Mouse (Mus musculus): Measurements from ENCODE around the gene Btrc. TPM values are rescaled to one million over a fixed set of nuclear protein-coding genes. Genes with fewer than 3 reads are reported as not detected.
"Not testable (repeated sequence)": the region's sequence is repeated elsewhere in the genome, so short reads cannot be mapped to it uniquely, and the experiment has no call there.

The Btrc gene
- polyA plus RNA-seq, 1 experiment from 2014 or later: 49.0 TPM

DNA sequence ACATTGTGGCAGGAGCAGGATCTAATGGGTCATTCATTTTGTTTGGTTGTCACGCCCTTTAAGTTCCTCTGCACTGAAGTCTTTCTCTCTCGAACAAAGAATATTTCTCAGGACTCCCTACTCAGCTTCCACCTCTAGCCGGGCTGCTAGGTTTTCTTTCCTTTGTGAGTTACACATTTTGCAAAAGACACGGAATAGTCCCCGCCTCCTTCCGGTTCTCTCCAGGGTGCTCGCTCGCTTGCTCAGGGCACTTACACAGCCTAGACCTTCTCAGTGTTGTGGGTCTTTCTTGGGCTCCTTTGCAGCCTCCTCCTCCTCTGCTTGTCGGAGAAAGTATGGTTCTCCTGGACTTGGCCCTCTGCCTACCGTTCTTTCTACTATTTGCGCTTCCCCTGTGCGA lies 13.1 kb upstream of the Btrc start:
- H3K9me3 ChIP-seq (ENCODE audit: control insufficient read depth, low read length): no peaks in the 10 kb centered on the region
- no peaks in the 10 kb centered on the region for H3K4me1 ChIP-seq (replicated peaks; ENCODE audit: control insufficient read depth, insufficient read depth, low read length)
- H3K36me3 ChIP-seq (ENCODE audit: control insufficient read depth, insufficient read depth, low read length): no peaks in the 10 kb centered on the region
- ATAC-seq (replicated peaks; ENCODE audit: low FRiP score) (no peak), DNase-seq (ENCODE audit: low spot score) (no peak)
- WGBS: 47% methylated on average over 12 of the region's 12 CpGs
- H3K27ac ChIP-seq (ENCODE audit: low read depth, low read length): no peak overlapping the region
- no peak overlapping the region for H3K4me3 ChIP-seq (ENCODE audit: low read depth, low read length)
- H3K4me2 ChIP-seq: 0 out of 2 replicates have a peak overlapping the region, but pooled peaks have one; percentile 1
- no peaks in the 10 kb centered on the region for H3K27me3 ChIP-seq (replicated peaks; ENCODE audit: control insufficient read depth, insufficient read depth, low read length)
- H3K9ac ChIP-seq (ENCODE audit: low read depth, low read length): no peak overlapping the region

GRCm38 (mm10) chr19:45352706-45353105 lies 10.8 kb upstream of the Btrc start:
- 92% methylated on average over 7 of the region's 7 CpGs for WGBS
- not testable (repeated sequence) for DNase-seq (ENCODE audit: low spot score); H3K4me1 ChIP-seq (replicated peaks; ENCODE audit: control insufficient read depth, insufficient read depth, low read length); H3K4me2 ChIP-seq; H3K9me3 ChIP-seq (ENCODE audit: control insufficient read depth, low read length); H3K4me3 ChIP-seq (ENCODE audit: low read depth, low read length); ATAC-seq (replicated peaks; ENCODE audit: low FRiP score); H3K27ac ChIP-seq (ENCODE audit: low read depth, low read length); H3K36me3 ChIP-seq (ENCODE audit: control insufficient read depth, insufficient read depth, low read length); H3K9ac ChIP-seq (ENCODE audit: low read depth, low read length); H3K27me3 ChIP-seq (replicated peaks; ENCODE audit: control insufficient read depth, insufficient read depth, low read length)

GRCm38 (mm10) chr19:45355678-45356077 lies 7.9 kb upstream of the Btrc start:
- no peak overlapping the region for H3K4me2 ChIP-seq
- no peak overlapping the region for H3K27ac ChIP-seq (ENCODE audit: low read depth, low read length)
- H3K4me1 ChIP-seq (replicated peaks; ENCODE audit: control insufficient read depth, insufficient read depth, low read length): no peaks in the 10 kb centered on the region; the same call in 1 of the 2 replicates
- ATAC-seq (replicated peaks; ENCODE audit: low FRiP score) (no peak), DNase-seq (ENCODE audit: low spot score) (no peak)
- H3K27me3 ChIP-seq (replicated peaks; ENCODE audit: control insufficient read depth, insufficient read depth, low read length): no peaks in the 10 kb centered on the region
- no peak overlapping the region for H3K9ac ChIP-seq (ENCODE audit: low read depth, low read length)
- no peaks in the 10 kb centered on the region for H3K9me3 ChIP-seq (ENCODE audit: control insufficient read depth, low read length)
- no peaks in the 10 kb centered on the region for H3K36me3 ChIP-seq (ENCODE audit: control insufficient read depth, insufficient read depth, low read length)
- WGBS: 52% methylated on average over 6 of the region's 6 CpGs
- H3K4me3 ChIP-seq (ENCODE audit: low read depth, low read length): no peak overlapping the region

- not testable (repeated sequence) for ATAC-seq (replicated peaks; ENCODE audit: low FRiP score); H3K9me3 ChIP-seq (ENCODE audit: control insufficient read depth, low read length); H3K36me3 ChIP-seq (ENCODE audit: control insufficient read depth, insufficient read depth, low read length); H3K4me1 ChIP-seq (replicated peaks; ENCODE audit: control insufficient read depth, insufficient read depth, low read length); H3K9ac ChIP-seq (ENCODE audit: low read depth, low read length); H3K27me3 ChIP-seq (replicated peaks; ENCODE audit: control insufficient read depth, insufficient read depth, low read length); H3K4me2 ChIP-seq; H3K27ac ChIP-seq (ENCODE audit: low read depth, low read length); H3K4me3 ChIP-seq (ENCODE audit: low read depth, low read length); DNase-seq (ENCODE audit: low spot score)
- WGBS: 76% methylated on average over 6 of the region's 6 CpGs
Observed at GRCm38 (mm10) chr19:45356868-45357267, 6.7 kb upstream of the Btrc start.

DNA sequence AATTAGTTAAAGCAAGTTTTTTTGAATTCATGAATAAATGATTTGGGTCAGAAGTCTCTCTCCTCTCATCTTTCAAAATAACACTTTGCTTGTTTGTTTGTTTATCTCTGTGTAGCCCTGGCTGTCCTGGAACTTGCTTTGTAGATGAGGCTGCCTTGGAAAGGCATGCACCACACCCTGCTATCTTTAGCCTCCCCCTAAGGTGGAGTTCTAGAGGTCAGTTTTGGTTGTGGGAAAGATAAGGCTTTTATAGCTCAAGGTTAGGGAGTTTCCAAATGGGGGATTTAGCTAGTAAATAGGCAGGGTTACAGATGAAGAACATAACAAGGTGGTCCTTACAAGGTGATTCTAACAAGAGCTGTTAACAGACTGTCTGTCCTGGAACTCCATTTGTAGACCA lies 3.0 kb upstream of the Btrc start:
- Histone ChIP-seq H3K4me2 (peak overlapping the region; percentile 20), H3K27me3 (replicated peaks; ENCODE audit: control insufficient read depth, insufficient read depth, low read length) (no peaks in the 10 kb centered on the region), H3K4me3 (ENCODE audit: low read depth, low read length) (no peak overlapping the region), H3K9ac (ENCODE audit: low read depth, low read length) (no peak overlapping the region), H3K27ac (ENCODE audit: low read depth, low read length) (no peak overlapping the region), H3K4me1 (replicated peaks; ENCODE audit: control insufficient read depth, insufficient read depth, low read length) (peaks cover 11% of the 10 kb centered on the region), H3K9me3 (ENCODE audit: control insufficient read depth, low read length) (no peaks in the 10 kb centered on the region), H3K36me3 (ENCODE audit: control insufficient read depth, insufficient read depth, low read length) (no peaks in the 10 kb centered on the region)
- DNase-seq (ENCODE audit: low spot score) (no peak), ATAC-seq (replicated peaks; ENCODE audit: low FRiP score) (no peak)

DNA sequence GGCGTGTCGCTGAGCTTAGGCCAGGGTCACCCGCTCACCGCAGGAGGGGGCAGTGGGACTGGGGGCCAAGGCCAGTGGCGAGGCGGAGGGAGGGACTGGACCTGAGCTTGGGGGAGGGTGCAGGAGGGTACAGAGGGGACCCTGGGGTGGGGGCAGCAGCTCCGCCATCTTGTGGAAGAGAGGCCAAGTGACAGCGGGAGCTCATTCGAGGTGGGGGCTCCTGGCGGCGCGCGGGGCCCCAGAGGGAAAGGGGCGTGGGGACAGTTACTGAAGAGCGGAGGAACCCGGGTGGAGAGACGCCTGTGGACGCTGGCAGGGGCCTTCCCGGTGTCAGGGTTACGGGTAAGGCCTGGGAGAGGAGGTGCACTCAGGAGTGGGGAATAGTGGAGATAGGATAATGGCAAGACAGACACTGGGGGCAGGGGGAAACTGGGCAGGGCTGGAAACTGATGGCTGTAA lies 428 bp downstream of the Btrc start:
- Histone ChIP-seq H3K36me3 (ENCODE audit: control insufficient read depth, insufficient read depth, low read length) (no peaks in the 10 kb centered on the region), H3K9ac (ENCODE audit: low read depth, low read length) (peak overlapping the region; percentile 83), H3K4me1 (replicated peaks; ENCODE audit: control insufficient read depth, insufficient read depth, low read length) (peaks cover 11% of the 10 kb centered on the region), H3K27me3 (replicated peaks; ENCODE audit: control insufficient read depth, insufficient read depth, low read length) (no peaks in the 10 kb centered on the region), H3K27ac (ENCODE audit: low read depth, low read length) (peak overlapping the region; percentile 74), H3K4me3 (ENCODE audit: low read depth, low read length) (peak overlapping the region; percentile 93), H3K9me3 (ENCODE audit: control insufficient read depth, low read length) (no peaks in the 10 kb centered on the region), H3K4me2 (peak overlapping the region; percentile 80)
- DNase-seq (ENCODE audit: low spot score) (no peak), ATAC-seq (replicated peaks; ENCODE audit: low FRiP score) (peak; percentile 44)
- WGBS: under 1% methylated on average over 20 of the region's 20 CpGs

GRCm38 (mm10) chr19:45366651-45367050 lies 3.1 kb downstream of the Btrc start:
- WGBS: 88% methylated on average over 7 of the region's 7 CpGs
- DNase-seq (ENCODE audit: low spot score) (no peak), ATAC-seq (replicated peaks; ENCODE audit: low FRiP score) (no peak)

GRCm38 (mm10) chr19:45384815-45385214 lies 21.3 kb downstream of the Btrc start:
- not testable (repeated sequence) for DNase-seq (ENCODE audit: low spot score); H3K27me3 ChIP-seq (replicated peaks; ENCODE audit: control insufficient read depth, insufficient read depth, low read length); H3K27ac ChIP-seq (ENCODE audit: low read depth, low read length); H3K4me3 ChIP-seq (ENCODE audit: low read depth, low read length); H3K4me2 ChIP-seq; H3K4me1 ChIP-seq (replicated peaks; ENCODE audit: control insufficient read depth, insufficient read depth, low read length); H3K36me3 ChIP-seq (ENCODE audit: control insufficient read depth, insufficient read depth, low read length); ATAC-seq (replicated peaks; ENCODE audit: low FRiP score); H3K9ac ChIP-seq (ENCODE audit: low read depth, low read length); H3K9me3 ChIP-seq (ENCODE audit: control insufficient read depth, low read length)
- 95% methylated on average over 10 of the region's 10 CpGs for WGBS

More at GRCm38 (mm10) chr19:45366651-45367050, 3.1 kb downstream of the Btrc start:
- Histone ChIP-seq H3K27ac (ENCODE audit: low read depth, low read length) (no peak overlapping the region), H3K4me3 (ENCODE audit: low read depth, low read length) (no peak overlapping the region), H3K9ac (ENCODE audit: low read depth, low read length) (no peak overlapping the region), H3K4me2 (no peak overlapping the region), H3K9me3 (ENCODE audit: control insufficient read depth, low read length) (no peaks in the 10 kb centered on the region), H3K36me3 (ENCODE audit: control insufficient read depth, insufficient read depth, low read length) (no peaks in the 10 kb centered on the region), H3K27me3 (replicated peaks; ENCODE audit: control insufficient read depth, insufficient read depth, low read length) (no peaks in the 10 kb centered on the region), H3K4me1 (replicated peaks; ENCODE audit: control insufficient read depth, insufficient read depth, low read length) (peaks cover 8% of the 10 kb centered on the region)

GRCm38 (mm10) chr19:45388551-45388950 lies 25.0 kb downstream of the Btrc start:
- H3K9ac ChIP-seq (ENCODE audit: low read depth, low read length): no peak overlapping the region
- DNase-seq (ENCODE audit: low spot score) (no peak), ATAC-seq (replicated peaks; ENCODE audit: low FRiP score) (no peak)
- no peaks in the 10 kb centered on the region for H3K27me3 ChIP-seq (replicated peaks; ENCODE audit: control insufficient read depth, insufficient read depth, low read length)
- no peak overlapping the region for H3K27ac ChIP-seq (ENCODE audit: low read depth, low read length)
- H3K4me1 ChIP-seq (replicated peaks; ENCODE audit: control insufficient read depth, insufficient read depth, low read length): no peaks in the 10 kb centered on the region
- H3K9me3 ChIP-seq (ENCODE audit: control insufficient read depth, low read length): no peaks in the 10 kb centered on the region
- no peak overlapping the region for H3K4me3 ChIP-seq (ENCODE audit: low read depth, low read length)
- H3K36me3 ChIP-seq (ENCODE audit: control insufficient read depth, insufficient read depth, low read length): no peaks in the 10 kb centered on the region
- H3K4me2 ChIP-seq: no peak overlapping the region
- WGBS: 91% methylated on average over 6 of the region's 6 CpGs
